Mouse (Mus musculus) hindbrain, embryonic 15.5 days (tissue): ENCODE measurements at regions not wholly inside any gene's neighbourhood (a gene's known extent, or its start where the extent isn't known, plus 50 kb on each side); places are given as distances from the start of the nearest gene placed in this dataset.
A peak's percentile ranks its signal among the peaks of the same experiment; 100 is the strongest.
"Not testable (repeated sequence)": the region's sequence is repeated elsewhere in the genome, so short reads cannot be mapped to it uniquely, and the experiment has no call there.

Experiments
- ATAC-seq: fragments of 200-750 bp; cut with Nextera tagmentation; 2 replicates; pipeline ENCODE4 v1.8.0; 2017; ENCODE audit warnings: low read depth, moderate number of reproducible peaks, moderate TSS enrichment; ENCODE audit not compliant: low FRiP score
- H3K27ac ChIP-seq: fragments of 300-500 bp; sonication (generic); replicated peaks from 2 replicates; pipeline ENCODE4 v1.5.1; 2015; ENCODE audit warnings: mild to moderate bottlenecking, inconsistent platforms
- H3K27me3 ChIP-seq: fragments of 300-500 bp; sonication (generic); 2 replicates; pipeline ENCODE4 v1.6.1; 2015; ENCODE audit warnings: control low read depth, inconsistent platforms
- H3K36me3 ChIP-seq: fragments of 300-500 bp; sonication (generic); 2 replicates; pipeline ENCODE4 v1.6.1; 2015; ENCODE audit warnings: control low read depth, inconsistent platforms
- H3K4me1 ChIP-seq: fragments of 300-500 bp; sonication (generic); replicated peaks from 2 replicates; pipeline ENCODE4 v1.6.1; 2015; ENCODE audit warnings: control low read depth, inconsistent platforms
- H3K4me2 ChIP-seq: fragments of 300-500 bp; sonication (generic); 2 replicates; pipeline ENCODE4 v1.6.1; 2015; ENCODE audit warnings: moderate library complexity, mild to moderate bottlenecking, inconsistent platforms
- H3K4me3 ChIP-seq: fragments of 300-500 bp; sonication (generic); 2 replicates; pipeline ENCODE4 v1.5.1; 2015; ENCODE audit warnings: mild to moderate bottlenecking, inconsistent platforms
- H3K9ac ChIP-seq: fragments of 300-500 bp; sonication (generic); 2 replicates; pipeline ENCODE4 v1.6.1; 2015; ENCODE audit warnings: inconsistent platforms
- H3K9me3 ChIP-seq: fragments of 300-500 bp; sonication (generic); 2 replicates; pipeline ENCODE4 v1.6.1; 2016; ENCODE audit warnings: control low read depth, inconsistent platforms
- WGBS: fragments of 180-500 bp; shearing (Covaris S2); methylation state at CpG from one replicate; pipeline ENCODE4 v1.1.7; 2015; 5-methylcytosine and 5-hydroxymethylcytosine counted together

- Histone ChIP-seq H3K27me3 (no peaks in the 10 kb centered on the region), H3K4me1 (no peaks in the 10 kb centered on the region), H3K9me3 (no peaks in the 10 kb centered on the region), H3K4me2 (no peak overlapping the region), H3K36me3 (no peaks in the 10 kb centered on the region), H3K27ac (no peak overlapping the region), H3K9ac (no peak overlapping the region), H3K4me3 (no peak overlapping the region)
- whole genome bisulfite sequencing: 77% methylated on average over 7 of the region's 7 CpGs
- ATAC-seq: no peak
These were observed 745.7 kb upstream of the Gm5150 start for GRCm38 (mm10) chr3:16751764-16752485.

- Histone ChIP-seq H3K36me3 (no peaks in the 10 kb centered on the region), H3K9ac (no peak overlapping the region), H3K27ac (no peak overlapping the region), H3K27me3 (no peaks in the 10 kb centered on the region), H3K4me3 (no peak overlapping the region), H3K4me2 (no peak overlapping the region), H3K9me3 (no peaks in the 10 kb centered on the region), H3K4me1 (no peaks in the 10 kb centered on the region)
- WGBS: 47% methylated on average over 5 of the region's 5 CpGs
- ATAC-seq: no peak
These were observed 727.7 kb upstream of the Gm5150 start for GRCm38 (mm10) chr3:16733936-16734330.

- Histone ChIP-seq H3K27ac (no peak overlapping the region), H3K4me3 (no peak overlapping the region), H3K27me3 (no peaks in the 10 kb centered on the region), H3K4me1 (no peaks in the 10 kb centered on the region), H3K36me3 (no peaks in the 10 kb centered on the region), H3K9ac (no peak overlapping the region), H3K9me3 (no peaks in the 10 kb centered on the region), H3K4me2 (no peak overlapping the region)
- peak; percentile 27; the same call in 1 of the 2 replicates for ATAC-seq
- 56% methylated on average over 2 of the region's 2 CpGs for WGBS
These were observed 727.2 kb upstream of the Gm5150 start for GRCm38 (mm10) chr3:16733295-16733935.

DNA sequence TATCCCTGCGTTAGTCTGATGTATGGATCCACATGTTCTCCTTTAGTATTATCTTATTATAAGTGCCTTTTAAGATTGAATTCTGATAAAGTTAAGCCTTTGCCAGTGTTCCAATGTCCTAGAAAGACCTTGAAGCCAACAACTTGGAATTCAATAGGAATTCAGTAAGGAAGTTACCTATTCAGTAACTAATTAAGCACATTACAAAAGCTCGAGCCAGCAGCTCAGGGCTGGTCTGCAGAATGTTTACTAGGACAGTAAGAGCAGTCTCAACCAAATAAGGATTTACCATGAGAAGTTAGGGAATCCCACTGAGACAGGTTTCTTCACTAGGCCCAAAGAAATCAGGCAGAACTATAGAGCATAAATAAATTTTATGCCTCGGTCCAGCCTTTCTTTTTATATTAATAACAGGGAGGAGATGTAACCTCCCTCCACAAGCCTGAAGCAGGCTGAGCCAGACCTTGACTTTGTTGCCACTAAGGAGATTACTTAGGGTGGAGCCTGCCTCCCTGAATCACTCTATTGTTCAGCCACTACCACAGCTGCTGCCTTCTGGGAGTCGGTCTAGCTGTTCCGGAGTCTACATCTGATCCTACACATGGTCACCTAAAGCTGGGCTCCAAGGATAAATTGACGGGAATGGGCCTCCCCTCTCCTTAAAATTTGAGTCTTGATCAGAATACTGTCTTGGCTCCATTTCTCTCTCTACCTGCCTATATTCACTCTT is 718.3 kb upstream of the Gm5150 start:
- ATAC-seq, H3K9me3 ChIP-seq, H3K9ac ChIP-seq, H3K4me1 ChIP-seq, H3K36me3 ChIP-seq, H3K27ac ChIP-seq, H3K4me3 ChIP-seq, H3K27me3 ChIP-seq, H3K4me2 ChIP-seq: not testable (repeated sequence)
- WGBS: 92% methylated on average over 6 of the region's 6 CpGs

GRCm38 (mm10) chr3:16723631-16724030 is 717.4 kb upstream of the Gm5150 start:
- WGBS: 88% methylated on average over 1 of the region's 1 CpGs
- Histone ChIP-seq H3K4me3 (no peak overlapping the region), H3K9me3 (peaks cover 3% of the 10 kb centered on the region; the same call in 1 of the 2 replicates)

DNA sequence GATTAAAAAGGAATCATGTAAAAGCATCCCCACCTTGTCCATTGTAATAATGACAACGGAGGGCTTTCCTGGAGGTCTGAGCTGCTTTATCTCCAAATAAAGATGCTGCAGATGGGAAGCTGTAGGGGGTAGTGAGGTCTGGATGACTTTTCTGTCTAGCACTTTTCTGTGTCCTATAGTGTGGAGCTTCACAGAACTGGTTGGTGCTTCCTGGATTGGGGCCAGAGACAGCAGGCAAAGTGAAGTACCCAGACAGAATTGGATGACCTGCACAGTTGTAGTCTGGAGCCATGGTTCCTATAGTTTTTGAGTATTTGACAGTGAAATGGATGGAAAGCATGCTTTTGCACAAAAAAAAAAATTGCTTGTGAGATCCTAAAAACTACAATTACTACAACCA is 684.7 kb upstream of the Gm5150 start:
- Histone ChIP-seq H3K4me1 (no peaks in the 10 kb centered on the region), H3K36me3 (no peaks in the 10 kb centered on the region), H3K9me3 (no peaks in the 10 kb centered on the region), H3K27me3 (no peaks in the 10 kb centered on the region), H3K9ac (no peak overlapping the region), H3K4me2 (no peak overlapping the region), H3K27ac (no peak overlapping the region), H3K4me3 (no peak overlapping the region)
- WGBS: 38% methylated on average over 1 of the region's 1 CpGs
- no peak for ATAC-seq

More at GRCm38 (mm10) chr3:16723631-16724030, 717.4 kb upstream of the Gm5150 start:
- Histone ChIP-seq H3K4me1 (no peaks in the 10 kb centered on the region), H3K27ac (no peak overlapping the region), H3K4me2 (no peak overlapping the region), H3K27me3 (no peaks in the 10 kb centered on the region), H3K9ac (no peak overlapping the region), H3K36me3 (no peaks in the 10 kb centered on the region)
- no peak for ATAC-seq

DNA sequence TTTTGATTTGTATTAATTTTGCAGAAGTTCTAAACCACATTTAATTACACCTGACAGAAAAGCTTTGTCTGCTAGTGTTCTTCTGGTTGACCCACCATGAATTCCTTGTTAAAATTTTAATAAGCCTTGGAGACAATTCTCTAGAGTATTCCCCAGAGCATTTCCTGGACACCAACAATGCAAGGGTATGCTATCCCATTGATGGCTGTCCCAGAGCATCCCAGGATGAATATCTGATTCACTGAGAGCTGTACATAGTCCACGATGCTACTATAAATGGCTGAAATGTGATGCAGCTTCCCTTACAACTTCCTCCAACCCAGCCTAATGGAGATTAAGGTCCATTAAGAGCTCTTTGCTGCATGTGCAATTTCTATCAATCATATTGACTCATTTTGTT is 682.7 kb upstream of the Gm5150 start:
- 68% methylated on average over 1 of the region's 1 CpGs for WGBS
- Histone ChIP-seq H3K36me3 (no peaks in the 10 kb centered on the region), H3K4me1 (no peaks in the 10 kb centered on the region)

DNA sequence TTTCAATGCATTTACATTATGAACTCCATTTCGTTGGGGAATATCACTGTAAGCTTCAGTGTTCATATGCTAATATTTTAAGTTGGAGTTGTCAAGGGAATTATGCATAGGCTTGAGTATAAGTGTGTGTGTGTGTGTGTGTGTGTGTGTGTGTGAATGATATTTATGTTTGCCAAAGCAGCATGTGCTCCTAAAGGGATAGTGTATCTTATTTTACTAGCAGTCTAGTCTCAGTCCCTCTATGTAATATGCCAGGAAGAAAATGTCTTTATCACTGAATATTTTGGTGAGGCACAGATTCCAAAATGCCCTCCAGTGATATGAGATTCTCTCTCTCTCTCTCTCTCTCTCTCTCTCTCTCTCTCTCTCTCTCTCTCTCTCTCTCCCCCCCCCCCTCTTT is 651.3 kb upstream of the Gm5150 start:
- Histone ChIP-seq H3K36me3 (no peaks in the 10 kb centered on the region), H3K4me3 (no peak overlapping the region), H3K27me3 (no peaks in the 10 kb centered on the region), H3K4me2 (no peak overlapping the region), H3K27ac (no peak overlapping the region), H3K4me1 (no peaks in the 10 kb centered on the region), H3K9ac (no peak overlapping the region), H3K9me3 (no peaks in the 10 kb centered on the region)
- WGBS: 77% methylated on average over 1 of the region's 1 CpGs
- ATAC-seq: no peak

More for the DNA sequence above, 682.7 kb upstream of the Gm5150 start:
- Histone ChIP-seq H3K9ac (no peak overlapping the region), H3K27ac (no peak overlapping the region), H3K4me3 (no peak overlapping the region), H3K27me3 (no peaks in the 10 kb centered on the region), H3K9me3 (no peaks in the 10 kb centered on the region), H3K4me2 (no peak overlapping the region)
- no peak for ATAC-seq
